Mouse (Mus musculus) heart, postnatal 0 days (tissue): Measurements from ENCODE around the gene Tfcp2l1.

Source experiments
- CTCF ChIP-seq: IDR thresholded peaks from 2 replicates; pipeline ENCODE4 v1.5.1; 2016; ENCODE audit warnings: antibody characterized with exemption, control low read depth, low read depth
- EP300 ChIP-seq: IDR thresholded peaks from 2 replicates; pipeline ENCODE4 v1.6.1; 2016; ENCODE audit warnings: antibody characterized with exemption, low read depth

- TF ChIP-seq CTCF (no peak), EP300 (no peak)
Measured at GRCm38 (mm10) chr1:118728796-118729195, 101.1 kb downstream of the Tfcp2l1 start.
